Mouse (Mus musculus) regulatory T cell (primary cell): ENCODE results near the gene Slc41a2.

Source experiments
- in situ Hi-C: fragments of 300-600 bp; cut with MboI, MseI; formaldehyde crosslinking; loops from one replicate; pipeline ENCODE4 v1.15.1; 2025; ENCODE audit warnings: high pct_unique_total_duplicates

Slc41a2 gene

DNA sequence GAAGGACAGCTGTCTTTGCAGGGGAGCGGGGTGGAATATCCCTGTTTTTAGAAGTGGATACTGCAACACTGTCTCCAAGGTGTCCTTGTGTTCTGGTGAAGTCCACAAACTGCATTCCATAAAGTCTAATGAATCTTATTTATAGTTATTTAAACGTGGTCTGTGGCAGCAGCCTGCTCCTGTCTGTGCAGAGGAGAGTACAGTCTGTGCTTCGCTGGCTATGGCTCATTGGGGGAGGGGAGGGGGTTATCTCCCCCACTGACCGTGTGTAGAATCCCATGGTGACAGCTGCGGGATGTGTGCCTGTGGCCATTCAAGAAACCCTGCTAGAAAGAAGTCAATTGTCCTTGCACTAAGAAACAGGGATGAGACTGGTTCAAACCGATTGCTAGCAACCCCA lies 145.7 kb downstream of the Slc41a2 start:
- in situ Hi-C loops: loop anchor here (10.0 kb wide), 1 partner anchor 287 kb away; no protein-coding TSS in a partner anchor

- in situ Hi-C loops: loop anchor here (10.0 kb wide), 1 partner anchor 287 kb away; no protein-coding TSS in a partner anchor
Measured at GRCm38 (mm10) chr10:83191476-83191875, 146.2 kb downstream of the Slc41a2 start.

DNA sequence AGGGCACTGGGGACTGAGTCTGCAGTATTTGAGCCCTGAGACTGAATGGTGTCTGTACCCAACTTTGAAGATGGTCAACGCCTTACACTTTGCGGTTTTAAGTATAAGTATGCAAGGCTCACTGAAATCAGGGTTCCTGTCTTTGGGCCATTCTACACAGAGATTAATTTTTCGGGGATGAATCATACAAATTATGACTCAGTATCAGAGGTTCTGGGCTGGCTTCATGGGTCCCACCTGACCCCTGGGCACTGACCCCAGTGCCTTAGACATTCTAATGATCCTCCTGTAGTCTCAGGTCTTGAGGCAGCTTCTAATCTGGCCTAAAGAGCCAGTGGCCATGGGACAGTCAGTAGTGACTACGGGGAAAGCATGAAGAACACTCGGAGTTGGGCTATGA lies 148.6 kb downstream of the Slc41a2 start:
- in situ Hi-C loops: no loop called here

DNA sequence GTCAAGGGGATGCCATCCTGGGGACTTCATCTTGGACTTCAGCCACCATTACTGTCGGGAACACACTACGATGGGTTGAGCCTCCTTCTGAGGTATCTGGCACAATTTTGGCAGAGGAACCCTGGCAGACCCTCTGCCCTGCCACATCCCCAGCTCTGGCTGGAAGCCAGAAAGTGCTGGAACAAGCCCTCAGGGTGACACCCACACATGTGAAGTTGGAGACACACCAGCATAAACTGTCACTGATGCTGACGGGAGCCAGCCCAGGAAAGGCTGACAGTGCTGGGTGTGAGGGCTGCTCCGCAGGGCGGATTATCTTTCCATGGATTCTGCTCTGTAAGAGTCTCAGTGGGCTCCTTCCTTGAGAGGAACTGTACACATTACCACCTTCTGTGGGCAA lies 150.7 kb downstream of the Slc41a2 start:
- in situ Hi-C loops: no loop called here

GRCm38 (mm10) chr10:83186167-83186566 lies 151.5 kb downstream of the Slc41a2 start:
- in situ Hi-C loops: no loop called here

- in situ Hi-C loops: no loop called here
Measured at GRCm38 (mm10) chr10:83185121-83185520, 152.6 kb downstream of the Slc41a2 start.

- in situ Hi-C loops: no loop called here
Measured at GRCm38 (mm10) chr10:83184480-83185069, 153.1 kb downstream of the Slc41a2 start.

GRCm38 (mm10) chr10:83183634-83184479 lies 153.8 kb downstream of the Slc41a2 start:
- in situ Hi-C loops: no loop called here

DNA sequence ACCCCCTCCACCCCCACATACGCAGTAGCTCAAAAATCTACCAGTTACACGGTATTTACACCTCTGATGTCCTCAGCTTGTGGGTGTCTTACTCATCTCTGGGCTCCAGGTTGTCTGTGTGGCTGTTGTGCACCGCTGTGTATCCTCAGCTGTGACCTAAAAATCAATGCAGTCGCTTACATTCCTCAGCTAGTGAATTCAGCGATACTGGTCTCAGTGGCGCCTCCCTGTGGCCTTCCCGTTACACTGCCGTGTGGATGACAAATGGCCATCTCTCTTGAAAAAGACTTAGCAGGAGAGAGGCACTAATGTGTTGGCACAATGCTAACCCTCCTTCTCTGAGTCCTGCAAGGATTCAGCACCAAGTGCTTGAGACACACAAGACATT lies 155.1 kb downstream of the Slc41a2 start:
- in situ Hi-C loops: no loop called here

- in situ Hi-C loops: no loop called here
Measured at GRCm38 (mm10) chr10:83181831-83182572, 155.7 kb downstream of the Slc41a2 start.
